In genomic region chr3:59401856-59402255, GRCm38 (mm10) we compare ENCODE assay signal across 7 mouse cellular contexts. TPM values are rescaled to one million over a fixed set of nuclear protein-coding genes. Genes with fewer than 3 reads are reported as not detected.
DNase-seq lines count a peak whose midpoint lies in the region; TF ChIP-seq lines count a peak whose summit lies in the region.

No protein-coding gene starts in this region.

- H3K27ac ChIP-seq in kidney, adult 2 months (ENCODE audit: insufficient read depth, low read depth, low read length), result no peak overlapping the region
- no peak overlapping the region for H3K27ac ChIP-seq in left cerebral cortex, adult 2 months

- H3K4me3 ChIP-seq in kidney, adult 2 months (ENCODE audit: insufficient read depth, low read depth, low read length), result no peak overlapping the region
- H3K4me3 ChIP-seq in left cerebral cortex, adult 2 months, result no peak overlapping the region

- peak; percentile 5 for DNase-seq in testis, postnatal 14 days (ENCODE audit: low spot score)
- DNase-seq in testis, postnatal 10 days (ENCODE audit: low spot score), result no peak
- peak; percentile 49 for DNase-seq in fibroblast of lung, adult 2 months (ENCODE audit: low read depth)
- DNase-seq in kidney, adult 2 months, result peak; percentile 54
- DNase-seq in skeletal muscle tissue, adult 2 months (ENCODE audit: low read depth, low spot score), result peak; percentile 88
- no peak for DNase-seq in left cerebral cortex, adult 2 months (ENCODE audit: extremely low spot score in 1 of 2, low spot score in 2 of 2)
- DNase-seq in right cerebral cortex, postnatal 10 days (ENCODE audit: low spot score in 2 of 2), result no peak

- no peak for TF ChIP-seq CTCF in kidney, adult 2 months (conservative IDR thresholded peaks at IDR 0.05; ENCODE audit: insufficient read depth, insufficient read length, low read depth, low read length)
- TF ChIP-seq CTCF in left cerebral cortex, adult 2 months (IDR thresholded peaks at IDR 0.05), result no peak

- H3K4me1 ChIP-seq in kidney, adult 2 months (ENCODE audit: control insufficient read depth, insufficient read depth, low read length), result no peaks in the 10 kb centered on the region

- H3K27me3 ChIP-seq in kidney, adult 2 months (replicated peaks; ENCODE audit: control insufficient read depth, insufficient read depth, low read length), result no peaks in the 10 kb centered on the region

- H3K36me3 ChIP-seq in kidney, adult 2 months (ENCODE audit: control insufficient read depth, insufficient read depth, low read length), result no peaks in the 10 kb centered on the region

- 71% methylated on average over 5 of the region's 5 CpGs for WGBS in kidney, adult 2 months

- TF ChIP-seq POLR2A in kidney, adult 2 months (IDR thresholded peaks at IDR 0.05; ENCODE audit: low read depth, low read length), result no peak

- intact Hi-C loops in left cerebral cortex, adult 2 months (cut with DNase I), result no loop called here

RNA-seq across cellular contexts. Expression of gene Igsf10, which starts 57.7 kb away (rescaled TPM):
- 0.48 and 0.62 TPM in 2 replicates for polyA plus RNA-seq in kidney, adult 2 months (2012; rRNA removed)
- 1 to 10 TPM; 1.6 to 2.1 TPM for total RNA-seq in left cerebral cortex, adult 2 months (2021)

Comparison
In these comparisons a context has a peak if more than half of its experiments do, and no peak if none do; other contexts are left out.
1. DNase-seq: peak in testis, postnatal 14 days (single experiment), fibroblast of lung, adult 2 months (single experiment), kidney, adult 2 months (single experiment) and skeletal muscle tissue, adult 2 months (single experiment); none in testis, postnatal 10 days (single experiment), left cerebral cortex, adult 2 months (0 of 2) and right cerebral cortex, postnatal 10 days (0 of 2).